Comparison of ENCODE assay signal across 9 mouse cellular contexts in genomic region chr2:52632880-52633279, GRCm38 (mm10). TPM values are rescaled to one million over a fixed set of nuclear protein-coding genes. Genes with fewer than 3 reads are reported as not detected.
A peak's percentile ranks its signal among the peaks of the same experiment; 100 is the strongest.
DNase-seq lines count a peak whose midpoint lies in the region; ATAC-seq and TF ChIP-seq lines count a peak whose summit lies in the region.
"Had no signal": no experiment of that assay in that cellular context is flagged by ENCODE, and none has a peak within 500 bp of the region (broad histone marks: within the 10 kb centered on the region; RNA-seq: fewer than 3 reads in every experiment).

No protein-coding gene starts in this region.

- no peak for ATAC-seq in liver, embryonic 12.5 days
- ATAC-seq in intestine, postnatal 0 days, result no peak
- 0 out of 2 replicates have a peak, but pooled peaks have one; percentile 35 for ATAC-seq in midbrain, embryonic 15.5 days (replicated peaks)
- ATAC-seq in stomach, embryonic 14.5 days (ENCODE audit: insufficient number of reproducible peaks, insufficient read depth, low FRiP score, low read depth), result 0 out of 2 replicates have a peak, but pooled peaks have one; percentile 28

- H3K9ac ChIP-seq in liver, embryonic 12.5 days, result no peak overlapping the region
- no peak overlapping the region for H3K9ac ChIP-seq in intestine, postnatal 0 days (ENCODE audit: low read depth, low read length)
- no peak overlapping the region for H3K9ac ChIP-seq in midbrain, embryonic 15.5 days
- H3K9ac ChIP-seq in stomach, embryonic 14.5 days (replicated peaks; ENCODE audit: low read depth, low read length), result no peak overlapping the region

- WGBS in liver, embryonic 12.5 days (ENCODE audit: insufficient replicate concordance), result 4% methylated on average over 7 of the region's 7 CpGs
- 9% methylated on average over 7 of the region's 7 CpGs for WGBS in intestine, postnatal 0 days
- WGBS in midbrain, embryonic 15.5 days, result 10% methylated on average over 7 of the region's 7 CpGs
- 8% methylated on average over 7 of the region's 7 CpGs for WGBS in stomach, embryonic 14.5 days

- no peak overlapping the region for H3K4me3 ChIP-seq in liver, embryonic 12.5 days
- H3K4me3 ChIP-seq in intestine, postnatal 0 days (ENCODE audit: low read depth, low read length), result no peak overlapping the region
- no peak overlapping the region for H3K4me3 ChIP-seq in midbrain, embryonic 15.5 days
- no peak overlapping the region for H3K4me3 ChIP-seq in stomach, embryonic 14.5 days (ENCODE audit: low read depth, low read length)
- H3K4me3 ChIP-seq: megakaryocyte, embryonic 14.5 days had no signal

- no peaks in the 10 kb centered on the region for H3K4me1 ChIP-seq in liver, embryonic 12.5 days
- no peaks in the 10 kb centered on the region for H3K4me1 ChIP-seq in intestine, postnatal 0 days (replicated peaks; ENCODE audit: control insufficient read depth, insufficient read depth, low read length)
- 0 out of 2 replicates have a peak, but pooled peaks cover 3% of the 10 kb centered on the region for H3K4me1 ChIP-seq in midbrain, embryonic 15.5 days
- H3K4me1 ChIP-seq in stomach, embryonic 14.5 days (ENCODE audit: control insufficient read depth, insufficient read depth, low read length), result no peaks in the 10 kb centered on the region

- no peaks in the 10 kb centered on the region for H3K9me3 ChIP-seq in liver, embryonic 12.5 days (replicated peaks)
- no peaks in the 10 kb centered on the region for H3K9me3 ChIP-seq in intestine, postnatal 0 days (ENCODE audit: control insufficient read depth)
- H3K9me3 ChIP-seq in midbrain, embryonic 15.5 days, result no peaks in the 10 kb centered on the region
- H3K9me3 ChIP-seq in stomach, embryonic 14.5 days (ENCODE audit: control insufficient read depth, low read depth, low read length), result no peaks in the 10 kb centered on the region
- H3K9me3 ChIP-seq: megakaryocyte, embryonic 14.5 days had no signal

- TF ChIP-seq CTCF in intestine, postnatal 0 days (IDR thresholded peaks at IDR 0.05; ENCODE audit: low read depth), result peak; percentile 76

- H3K27ac ChIP-seq in liver, embryonic 12.5 days, result no peak overlapping the region
- no peak overlapping the region for H3K27ac ChIP-seq in intestine, postnatal 0 days (ENCODE audit: low read depth, low read length)
- H3K27ac ChIP-seq in midbrain, embryonic 15.5 days, result no peak overlapping the region
- no peak overlapping the region for H3K27ac ChIP-seq in stomach, embryonic 14.5 days (ENCODE audit: low read length)

- 0 out of 2 replicates have a peak, but pooled peaks cover 15% of the 10 kb centered on the region for H3K27me3 ChIP-seq in liver, embryonic 12.5 days (replicated peaks)
- no peaks in the 10 kb centered on the region for H3K27me3 ChIP-seq in intestine, postnatal 0 days (replicated peaks; ENCODE audit: control insufficient read depth, insufficient read depth, low read length)
- H3K27me3 ChIP-seq in midbrain, embryonic 15.5 days (replicated peaks), result no peaks in the 10 kb centered on the region
- no peaks in the 10 kb centered on the region for H3K27me3 ChIP-seq in stomach, embryonic 14.5 days (ENCODE audit: control insufficient read depth, insufficient read depth, low read length)

- peak; percentile 54 for DNase-seq in liver
- peak; percentile 80 for DNase-seq in cerebellum, adult 9-10 months
- peak; percentile 56 for DNase-seq in gastrocnemius, adult 18-20 months (ENCODE audit: low spot score)
- DNase-seq in left cerebral cortex, postnatal 36 days (ENCODE audit: low spot score in 2 of 2), result peak; percentile 57 to 62

- H3K4me2 ChIP-seq in liver, embryonic 12.5 days, result no peak overlapping the region
- no peak overlapping the region for H3K4me2 ChIP-seq in intestine, postnatal 0 days (replicated peaks; ENCODE audit: low read depth)
- no peak overlapping the region for H3K4me2 ChIP-seq in midbrain, embryonic 15.5 days
- no peak overlapping the region for H3K4me2 ChIP-seq in stomach, embryonic 14.5 days (replicated peaks; ENCODE audit: low read depth, low read length)

- intact Hi-C loops in left cerebral cortex, postnatal 36 days (cut with DNase I), result loop anchor here (5.0 kb wide), 1 partner anchor 109 kb away; the partner anchor contains the start of gene Stam2

- H3K36me3 ChIP-seq in liver, embryonic 12.5 days, result no peaks in the 10 kb centered on the region
- H3K36me3 ChIP-seq in intestine, postnatal 0 days (ENCODE audit: control insufficient read depth, insufficient read depth), result no peaks in the 10 kb centered on the region
- H3K36me3 ChIP-seq in midbrain, embryonic 15.5 days (replicated peaks), result no peaks in the 10 kb centered on the region
- no peaks in the 10 kb centered on the region for H3K36me3 ChIP-seq in stomach, embryonic 14.5 days (ENCODE audit: control insufficient read depth, insufficient read depth, low read length)

RNA-seq across cellular contexts. Expression of gene Cacnb4, which starts 43.8 kb away (rescaled TPM):
- 0.31 and 0.47 TPM in 2 replicates for polyA plus RNA-seq in liver, embryonic 12.5 days (2016; fragmentation: Nextera tagmentation; extraction: Ambion mirVana)
- under 1 TPM; 0.21 to 0.55 TPM for total RNA-seq in gastrocnemius, adult 18-20 months (2021)
- 0.50 and 0.51 TPM in 2 replicates for polyA plus RNA-seq in intestine, postnatal 0 days (2015; fragmentation: Nextera tagmentation; extraction: Ambion mirVana)
- 100 to 1,000 TPM; 166 to 195 TPM for total RNA-seq in left cerebral cortex, postnatal 36 days (2021)
- polyA plus RNA-seq in midbrain, embryonic 15.5 days (2015; fragmentation: Nextera tagmentation; extraction: Ambion mirVana), result 12.1 and 13.7 TPM in 2 replicates
- 1.0 and 3.5 TPM in 2 replicates for polyA plus RNA-seq in stomach, embryonic 14.5 days (2014; fragmentation: Nextera tagmentation; extraction: Ambion mirVana)

Comparison
In these comparisons a context has a peak if more than half of its experiments do, and no peak if none do; other contexts are left out.
1. ATAC-seq: peak in midbrain, embryonic 15.5 days (single experiment) and stomach, embryonic 14.5 days (single experiment); none in liver, embryonic 12.5 days (single experiment) and intestine, postnatal 0 days (single experiment).
2. Peak in every context shown above with its lines, with median percentiles within 50 percentile points of each other: DNase-seq.